Mouse (Mus musculus): Measurements from ENCODE around the gene Stim1.

The Stim1 gene

GRCm38 (mm10) chr7:102267601-102268394, at the start of gene Stim1:
TSS of gene Stim1 (plus strand) at chr7:102267806.
- no peak for DNase-seq (ENCODE audit: low read depth)

GRCm38 (mm10) chr7:102221899-102222298, 45.7 kb upstream of the Stim1 start:
- no peak for DNase-seq (ENCODE audit: low read depth)

GRCm38 (mm10) chr7:102222336-102222735, 45.3 kb upstream of the Stim1 start:
- DNase-seq (ENCODE audit: low read depth) = no peak

GRCm38 (mm10) chr7:102222830-102223556, 44.6 kb upstream of the Stim1 start:
- DNase-seq (ENCODE audit: low read depth) = no peak

GRCm38 (mm10) chr7:102223883-102224738, 43.5 kb upstream of the Stim1 start:
- DNase-seq (ENCODE audit: low read depth) = no peak

- DNase-seq (ENCODE audit: low read depth) = no peak
Observed at GRCm38 (mm10) chr7:102226051-102226450, 41.6 kb upstream of the Stim1 start.

GRCm38 (mm10) chr7:102228049-102228670, 39.4 kb upstream of the Stim1 start:
- DNase-seq (ENCODE audit: low read depth) = no peak

GRCm38 (mm10) chr7:102229814-102230213, 37.8 kb upstream of the Stim1 start:
- no peak for DNase-seq (ENCODE audit: low read depth)

GRCm38 (mm10) chr7:102233059-102233458, 34.5 kb upstream of the Stim1 start:
- DNase-seq (ENCODE audit: low read depth) = no peak

GRCm38 (mm10) chr7:102238686-102239286, 28.8 kb upstream of the Stim1 start:
- no peak for DNase-seq (ENCODE audit: low read depth)

GRCm38 (mm10) chr7:102239591-102239990, 28.0 kb upstream of the Stim1 start:
- DNase-seq (ENCODE audit: low read depth) = no peak

GRCm38 (mm10) chr7:102242371-102242770, 25.2 kb upstream of the Stim1 start:
- no peak for DNase-seq (ENCODE audit: low read depth)

GRCm38 (mm10) chr7:102242917-102243316, 24.7 kb upstream of the Stim1 start:
- no peak for DNase-seq (ENCODE audit: low read depth)

GRCm38 (mm10) chr7:102243870-102244269, 23.7 kb upstream of the Stim1 start:
- DNase-seq (ENCODE audit: low read depth) = no peak

GRCm38 (mm10) chr7:102244782-102245535, 22.6 kb upstream of the Stim1 start:
- no peak for DNase-seq (ENCODE audit: low read depth)

GRCm38 (mm10) chr7:102245775-102246174, 21.8 kb upstream of the Stim1 start:
- DNase-seq (ENCODE audit: low read depth) = no peak

GRCm38 (mm10) chr7:102246265-102246664, 21.3 kb upstream of the Stim1 start:
- DNase-seq (ENCODE audit: low read depth) = no peak

- no peak for DNase-seq (ENCODE audit: low read depth)
Observed at GRCm38 (mm10) chr7:102246956-102247797, 20.4 kb upstream of the Stim1 start.

- DNase-seq (ENCODE audit: low read depth) = no peak
Observed at GRCm38 (mm10) chr7:102248691-102249404, 18.8 kb upstream of the Stim1 start.

Data from c-Kit-positive CD71-positive TER-119-negative erythroid progenitor cells, embryonic 14.5 days (primary cell).